Mouse (Mus musculus) layer of hippocampus, postnatal 10 days (tissue): ENCODE results near the gene Chchd1. TPM values are rescaled to one million over a fixed set of nuclear protein-coding genes. Genes with fewer than 3 reads are reported as not detected.

ENCODE experiments used
- DNase-seq, 2 experiments: peaks; one replicate each; pipeline ENCODE4 v3.0.0; 2021; ENCODE audit warnings: low spot score in 2 of 2
- total RNA-seq, 2 experiments: library from RNA; stranded (reverse); gene quantifications; 2 replicates each; pipeline ENCODE4 v1.2.3; 2021

Chchd1 gene
- total RNA-seq, 2 experiments from 2014 or later: 57.7 to 61.3 TPM

- DNase-seq: peak; percentile 79 to 82
Observed at GRCm38 (mm10) chr14:20724043-20724442, 21.2 kb downstream of the Chchd1 start.

GRCm38 (mm10) chr14:20725660-20726339 is 23.0 kb downstream of the Chchd1 start:
- DNase-seq: no peak

DNA sequence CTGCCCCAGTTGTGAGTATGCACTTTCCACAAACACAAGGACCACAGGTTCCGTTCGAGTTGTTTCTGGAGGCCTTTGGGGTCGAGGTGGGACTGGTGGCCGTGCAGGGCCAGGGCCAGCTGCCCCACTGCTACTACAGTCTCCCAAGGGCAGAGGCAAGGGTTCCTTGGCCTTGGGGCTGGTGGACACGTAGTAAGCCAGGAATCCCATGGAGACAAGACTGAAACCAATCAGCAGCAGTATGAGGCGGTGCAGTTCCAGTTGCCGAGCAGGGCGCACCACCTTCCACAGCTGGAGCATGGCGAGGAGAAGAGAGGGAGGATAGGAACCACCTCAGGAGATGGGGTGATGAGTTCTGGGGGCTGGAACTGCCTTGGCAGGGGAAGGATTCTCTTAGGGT is 27.1 kb downstream of the Chchd1 start:
- no peak for DNase-seq

- no peak for DNase-seq
Observed at GRCm38 (mm10) chr14:20730853-20731602, 28.2 kb downstream of the Chchd1 start.

DNA sequence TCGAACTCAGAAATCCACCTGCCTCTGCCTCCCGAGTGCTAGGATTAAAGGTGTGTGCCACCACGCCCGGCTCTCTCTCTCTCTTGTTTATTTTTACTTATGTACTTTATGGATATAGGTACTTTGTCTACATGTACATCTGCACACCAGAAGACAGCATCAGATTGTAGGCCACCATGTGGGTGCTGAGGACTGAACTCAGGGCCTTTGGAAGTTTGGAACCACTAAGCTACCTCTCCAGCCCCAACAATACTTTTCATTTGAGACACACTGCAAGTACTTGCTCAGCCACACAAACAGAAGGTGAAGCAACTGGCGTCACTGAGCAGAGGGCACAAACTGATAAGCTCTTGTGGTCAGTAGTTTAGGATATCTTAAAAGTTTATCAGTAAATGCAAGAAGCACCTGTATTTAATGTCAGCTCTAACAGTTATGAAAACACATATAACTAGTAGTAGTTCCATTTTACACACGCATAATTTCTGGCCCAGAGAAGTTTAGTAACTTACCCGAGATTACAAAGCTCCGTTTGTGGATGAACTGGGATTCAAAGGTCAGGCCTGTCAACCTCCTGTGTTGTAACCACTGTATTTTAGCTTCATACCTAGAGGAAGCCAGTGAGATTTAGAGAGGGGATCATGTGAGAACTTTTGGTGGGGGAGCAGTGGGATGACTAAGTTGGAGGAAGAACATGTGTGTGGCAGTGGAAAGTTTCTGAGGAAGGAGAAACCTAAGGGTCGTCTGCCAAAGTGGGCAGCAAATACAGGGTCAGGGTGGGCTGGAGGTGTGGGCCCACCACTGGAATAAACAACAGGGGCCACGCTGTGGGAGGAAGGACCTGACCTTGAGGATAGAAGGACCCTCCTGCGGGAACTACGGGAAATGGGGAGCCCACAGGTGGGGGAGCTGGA is 30.5 kb downstream of the Chchd1 start:
- DNase-seq: no peak

DNA sequence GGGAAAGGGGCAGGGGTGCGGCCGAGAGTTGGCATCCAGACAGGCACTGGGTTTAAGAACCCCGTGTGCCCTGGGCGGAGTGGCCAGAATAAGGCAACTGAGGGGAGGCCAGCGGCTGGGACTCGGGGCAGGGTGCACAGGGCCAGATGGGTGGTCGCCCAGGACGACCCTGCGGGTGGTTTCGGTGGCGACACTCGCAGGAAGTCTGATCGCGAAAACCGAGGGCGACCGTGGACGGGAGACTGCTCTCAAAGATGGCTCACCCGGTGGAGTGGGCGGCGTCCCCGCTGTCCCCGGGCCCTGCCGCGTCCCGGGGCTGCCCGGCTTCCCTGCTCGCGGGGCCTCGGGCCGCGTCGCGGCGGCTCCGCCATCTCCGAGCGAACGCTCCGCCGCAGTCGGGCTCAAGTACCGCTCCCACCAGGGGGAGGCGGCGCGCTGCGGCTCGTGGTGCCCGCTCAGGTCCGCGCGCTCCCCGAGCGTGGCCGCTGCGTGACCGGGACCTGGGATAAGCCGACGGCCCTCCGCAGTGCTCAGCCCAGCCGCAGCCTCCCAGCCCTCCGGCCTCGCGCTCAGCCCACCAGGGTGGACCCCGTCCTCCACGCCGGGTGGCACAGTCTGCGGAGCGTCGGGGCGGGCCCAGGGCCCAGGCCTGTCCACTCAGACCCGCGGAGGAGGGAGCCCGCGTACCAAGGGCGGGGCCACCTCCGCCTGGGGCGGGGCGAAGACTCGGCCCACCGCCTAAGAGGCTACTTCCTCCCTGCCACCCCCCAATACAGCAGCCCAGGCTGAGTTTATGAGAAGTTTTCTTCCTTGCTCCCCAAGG is 31.4 kb downstream of the Chchd1 start, which contains the start of gene Ndst2:
TSS of gene Ndst2 (minus strand) at position 611 of the 823 bp plus-strand sequence.
- peak; percentile 83 to 88 for DNase-seq

DNA sequence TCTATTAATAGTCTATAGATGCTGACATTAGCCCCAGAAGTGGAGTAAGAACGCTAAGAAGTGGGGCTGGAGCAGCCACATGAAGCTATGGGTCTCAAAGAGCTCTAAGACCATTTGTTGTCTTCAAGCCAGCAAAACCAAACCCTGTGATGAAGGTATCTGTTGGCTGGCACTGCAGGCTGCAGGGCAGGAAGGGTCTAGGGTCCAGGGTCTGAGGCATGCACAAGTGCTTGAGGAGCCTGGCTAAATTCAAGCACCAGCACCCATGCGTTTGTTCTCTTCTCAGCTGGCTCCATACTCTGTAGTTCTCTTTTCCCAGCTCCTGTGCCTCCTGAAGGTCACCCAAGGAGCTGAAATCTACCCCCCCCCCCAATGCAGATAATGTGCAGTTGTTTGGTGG is 32.2 kb downstream of the Chchd1 start:
- DNase-seq: no peak

DNA sequence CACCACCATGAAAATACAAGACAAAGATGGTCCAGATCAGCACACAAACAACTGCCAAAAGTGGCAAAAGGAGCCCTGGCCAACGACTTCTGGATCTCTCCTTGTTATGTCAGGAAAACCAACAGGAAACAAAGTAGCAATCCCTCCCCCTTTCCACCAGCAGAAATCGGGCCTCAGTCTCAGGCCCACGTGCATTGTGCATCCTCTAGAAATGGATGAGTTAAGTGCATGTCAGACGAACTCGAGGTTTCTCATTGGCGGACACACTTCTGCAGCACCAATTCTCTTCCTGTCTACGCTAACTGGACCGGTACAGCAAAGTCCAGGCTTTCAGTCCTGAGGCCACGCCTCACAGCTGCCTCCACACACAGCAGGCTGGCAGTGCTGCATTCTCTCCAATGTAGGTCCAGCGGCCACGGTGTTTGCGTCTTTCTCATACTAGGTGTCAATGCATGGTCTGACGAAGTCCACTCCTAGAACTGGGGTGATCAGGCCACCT is 33.1 kb downstream of the Chchd1 start:
- no peak for DNase-seq

DNA sequence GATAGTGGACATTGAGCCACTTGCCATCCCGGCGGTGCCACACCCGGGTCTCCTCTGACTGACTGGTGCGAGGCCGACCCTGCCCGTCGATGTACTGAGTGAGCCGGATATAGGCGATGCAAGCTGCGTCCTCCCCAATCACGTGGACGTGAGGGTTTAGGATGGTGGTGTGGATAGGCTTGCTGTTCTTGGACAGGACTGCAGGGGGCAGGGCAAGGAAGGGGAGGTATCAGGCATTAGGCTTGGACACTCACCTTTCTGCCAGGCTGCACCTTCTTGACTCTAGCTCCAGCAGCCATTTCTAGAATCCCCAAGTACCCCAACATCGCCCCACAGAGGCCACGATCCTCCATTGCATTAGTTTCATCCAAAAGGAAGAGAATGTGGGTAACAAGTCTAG is 34.5 kb downstream of the Chchd1 start:
- DNase-seq: peak; percentile 52 to 59

DNA sequence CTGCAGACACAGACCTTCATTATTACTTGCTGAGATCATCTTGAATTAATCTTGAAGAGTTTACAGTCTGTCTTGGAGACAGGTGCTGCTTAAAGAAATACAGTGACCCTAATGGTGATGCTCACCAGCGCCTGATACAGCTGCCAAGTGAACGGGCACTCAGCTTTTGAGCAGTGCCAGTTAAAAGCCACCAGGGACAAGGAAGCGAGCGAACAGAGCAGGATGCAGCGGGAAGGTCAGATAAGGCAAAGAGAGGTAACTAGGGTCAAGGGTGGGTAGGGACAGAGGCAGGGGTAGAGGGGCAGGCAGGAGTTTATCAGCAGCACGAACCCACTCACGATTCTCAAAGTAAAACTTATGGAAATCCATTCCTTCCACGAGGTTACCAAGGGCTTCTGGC is 35.7 kb downstream of the Chchd1 start:
- no peak for DNase-seq

GRCm38 (mm10) chr14:20741301-20741700 is 38.5 kb downstream of the Chchd1 start:
- DNase-seq: no peak

DNA sequence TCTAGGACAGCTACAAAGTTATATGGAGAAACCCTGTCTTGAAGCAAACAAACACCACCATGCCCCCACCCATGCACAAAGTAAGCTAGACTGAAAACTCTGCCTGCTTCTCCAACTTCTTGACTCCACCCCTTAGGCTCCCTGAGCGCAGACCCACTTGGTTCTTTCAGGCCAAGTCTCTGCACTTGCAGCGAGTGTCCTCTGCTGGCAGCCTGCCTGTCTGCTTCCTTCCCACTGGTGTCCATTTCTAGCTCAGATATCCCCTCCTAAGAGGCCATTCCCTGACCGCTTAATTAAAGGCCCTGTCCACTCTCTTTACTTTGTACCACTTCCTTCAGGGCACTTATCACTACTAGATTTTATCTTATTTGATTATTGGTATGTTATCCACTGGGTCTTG is 40.8 kb downstream of the Chchd1 start:
- no peak for DNase-seq

GRCm38 (mm10) chr14:20746935-20747334 is 44.1 kb downstream of the Chchd1 start:
- DNase-seq: no peak

- no peak for DNase-seq
Observed at GRCm38 (mm10) chr14:20748388-20748787, 45.6 kb downstream of the Chchd1 start.

GRCm38 (mm10) chr14:20749494-20750051 is 46.8 kb downstream of the Chchd1 start:
- no peak for DNase-seq

DNA sequence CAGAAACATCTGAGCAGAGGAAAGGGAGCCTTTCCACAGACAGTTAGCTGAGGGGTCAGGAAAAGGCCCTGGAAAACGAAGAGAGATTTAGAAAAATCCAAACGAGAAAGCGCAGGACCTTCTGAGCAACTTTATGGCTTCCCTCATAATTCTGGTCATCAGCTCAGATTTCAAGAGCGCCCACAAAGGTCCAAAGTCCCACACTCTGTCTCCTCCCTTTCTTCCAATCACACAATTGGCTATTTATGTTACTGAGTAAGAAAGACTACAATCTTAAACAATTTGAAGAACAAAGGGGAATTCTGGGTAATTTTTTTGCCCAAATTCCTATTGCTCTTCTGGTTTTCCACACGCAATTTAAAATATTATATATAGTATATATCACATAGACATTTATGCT is 47.7 kb downstream of the Chchd1 start:
- DNase-seq: no peak

DNA sequence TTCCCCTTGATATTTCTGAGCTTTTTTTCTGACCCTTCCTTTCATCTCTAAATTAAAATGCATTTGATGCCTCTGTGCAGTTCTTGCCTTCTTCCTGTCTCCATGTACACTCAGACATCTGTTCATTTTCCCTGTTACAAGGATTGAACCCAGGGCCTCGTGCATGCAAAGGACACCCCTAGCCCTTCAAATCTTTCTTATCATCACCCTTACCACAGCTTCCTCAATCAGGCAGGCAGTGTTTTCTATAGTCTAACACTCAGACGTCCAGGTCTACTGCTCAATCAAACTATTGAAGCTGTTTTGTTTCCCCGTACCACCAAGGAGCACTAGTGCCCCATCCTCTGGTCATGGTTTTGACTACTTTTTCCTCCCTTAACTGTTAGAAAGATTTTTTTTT is 51.0 kb downstream of the Chchd1 start:
- no peak for DNase-seq
